8 mouse cellular contexts compared by ENCODE assay signal in genomic region chr1:167644866-167645537, GRCm38 (mm10). TPM values are rescaled to one million over a fixed set of nuclear protein-coding genes. Genes with fewer than 3 reads are reported as not detected.
DNase-seq lines count a peak whose midpoint lies in the region; ATAC-seq lines count a peak whose summit lies in the region.

No protein-coding gene starts in this region.

- peak; percentile 76 to 95 for DNase-seq in adrenal gland, adult (ENCODE audit: inconsistent age in 2 of 2, low spot score in 1 of 2)
- peak; percentile 94 to 95 for DNase-seq in cerebellum, postnatal 4 days (ENCODE audit: low spot score in 2 of 2)
- DNase-seq in gastrocnemius, adult 18-20 months (ENCODE audit: low spot score): peak; percentile 92
- DNase-seq in intestine, embryonic 14.5 days (ENCODE audit: low spot score): peak; percentile 96
- peak; percentile 44 to 94 for DNase-seq in left cerebral cortex, adult 8-10 months (ENCODE audit: low spot score in 2 of 2)
- DNase-seq in midbrain, embryonic 10.5 days (ENCODE audit: low spot score): peak; percentile 82
- peak; percentile 84 for DNase-seq in skeletal muscle tissue, adult 2 months (ENCODE audit: low read depth, low spot score)

- H3K27ac ChIP-seq in intestine, embryonic 14.5 days (ENCODE audit: low read depth): no peak overlapping the region
- no peak overlapping the region for H3K27ac ChIP-seq in midbrain, embryonic 10.5 days (replicated peaks)

- 0 out of 2 replicates have a peak, but pooled peaks cover 2% of the 10 kb centered on the region for H3K27me3 ChIP-seq in intestine, embryonic 14.5 days (replicated peaks; ENCODE audit: control insufficient read depth, insufficient read depth, low read length)
- H3K27me3 ChIP-seq in midbrain, embryonic 10.5 days (ENCODE audit: low read depth, poor library complexity, severe bottlenecking): peaks cover 21% of the 10 kb centered on the region

- H3K4me2 ChIP-seq in intestine, embryonic 14.5 days (ENCODE audit: low read length): peak overlapping the region; percentile 7; the same call in 1 of the 2 replicates

- H3K9me3 ChIP-seq in intestine, embryonic 14.5 days (ENCODE audit: control insufficient read depth, low read length): no peaks in the 10 kb centered on the region
- H3K9me3 ChIP-seq in midbrain, embryonic 10.5 days (replicated peaks): no peaks in the 10 kb centered on the region

- peaks cover 5% of the 10 kb centered on the region; the same call in 1 of the 2 replicates for H3K4me1 ChIP-seq in intestine, embryonic 14.5 days (replicated peaks; ENCODE audit: control insufficient read depth, insufficient read depth, low read length)
- H3K4me1 ChIP-seq in midbrain, embryonic 10.5 days: no peaks in the 10 kb centered on the region

- H3K36me3 ChIP-seq in intestine, embryonic 14.5 days (ENCODE audit: control insufficient read depth, insufficient read depth, low read length): no peaks in the 10 kb centered on the region
- H3K36me3 ChIP-seq in midbrain, embryonic 10.5 days: no peaks in the 10 kb centered on the region

- ATAC-seq in intestine, embryonic 14.5 days (replicated peaks; ENCODE audit: low FRiP score, low TSS enrichment, low read depth): peak; percentile 40; the same call in 1 of the 2 replicates
- no peak for ATAC-seq in activated CD4-positive, CD25-positive, alpha-beta regulatory T cell, adult 4 months

- WGBS in intestine, embryonic 14.5 days: 17% methylated on average over 16 of the region's 16 CpGs
- WGBS in midbrain, embryonic 10.5 days: 20% methylated on average over 16 of the region's 16 CpGs

- no peak overlapping the region for H3K4me3 ChIP-seq in intestine, embryonic 14.5 days (ENCODE audit: low read depth, low read length)
- H3K4me3 ChIP-seq in midbrain, embryonic 10.5 days: no peak overlapping the region

- H3K9ac ChIP-seq in intestine, embryonic 14.5 days (ENCODE audit: low read length): no peak overlapping the region

RNA-seq across cellular contexts. Expression of gene Lmx1a, which starts 44.0 kb away (rescaled TPM):
- total RNA-seq in gastrocnemius, adult 18-20 months (2021): under 1 TPM; 0.11 to 0.21 TPM
- polyA plus RNA-seq in intestine, embryonic 14.5 days (2014; fragmentation: Nextera tagmentation; extraction: Ambion mirVana): 0.16 and 0.41 TPM in 2 replicates
- not detected for total RNA-seq in left cerebral cortex, adult 8-10 months (2022)
- 15.0 and 18.7 TPM in 2 replicates for polyA plus RNA-seq in midbrain, embryonic 10.5 days (2016; fragmentation: Nextera tagmentation; extraction: Ambion mirVana)
- polyA plus RNA-seq in activated CD4-positive, CD25-positive, alpha-beta regulatory T cell, adult 4 months (2017; shearing (Covaris generic)): not detected

RNA-seq across cellular contexts. Expression of gene Rxrg, which starts 46.8 kb away (rescaled TPM):
- total RNA-seq in gastrocnemius, adult 18-20 months (2021): 10 to 100 TPM; 54.1 to 60.4 TPM
- 1.4 and 1.5 TPM in 2 replicates for polyA plus RNA-seq in intestine, embryonic 14.5 days (2014; fragmentation: Nextera tagmentation; extraction: Ambion mirVana)
- total RNA-seq in left cerebral cortex, adult 8-10 months (2022): 10 to 100 TPM; 22.6 to 28.4 (median 24.6) TPM
- polyA plus RNA-seq in midbrain, embryonic 10.5 days (2016; fragmentation: Nextera tagmentation; extraction: Ambion mirVana): 2.2 and 3.2 TPM in 2 replicates
- polyA plus RNA-seq in activated CD4-positive, CD25-positive, alpha-beta regulatory T cell, adult 4 months (2017; shearing (Covaris generic)): not detected

Comparison
In these comparisons a context has a peak if more than half of its experiments do, and no peak if none do; other contexts are left out.
1. RNA of gene Lmx1a, which starts 44.0 kb away (polyA plus RNA-seq): 15.0 to 18.7 TPM in midbrain, embryonic 10.5 days; 0.16 to 0.41 TPM in intestine, embryonic 14.5 days and not detected in activated CD4-positive, CD25-positive, alpha-beta regulatory T cell, adult 4 months; every median in the first group is over 10 times any median in the second.
2. Peak in every context shown above with its lines, with median percentiles within 50 percentile points of each other: DNase-seq.